In genomic region chr7:133019481-133020020, GRCm38 (mm10) we compare ENCODE assay signal across 13 mouse cellular contexts.
A peak's percentile ranks its signal among the peaks of the same experiment; 100 is the strongest.
DNase-seq lines count a peak whose midpoint lies in the region; ATAC-seq lines count a peak whose summit lies in the region.
"Had no signal": no experiment of that assay in that cellular context is flagged by ENCODE, and none has a peak within 500 bp of the region (broad histone marks: within the 10 kb centered on the region; RNA-seq: fewer than 3 reads in every experiment).

No protein-coding gene starts in this region.

- H3K27ac ChIP-seq in hindbrain, embryonic 13.5 days: 0 out of 2 replicates have a peak overlapping the region, but pooled peaks have one; percentile 20
- no peak overlapping the region for H3K27ac ChIP-seq in hindbrain, embryonic 12.5 days
- H3K27ac ChIP-seq in neural tube, embryonic 13.5 days (replicated peaks): 0 out of 2 replicates have a peak overlapping the region, but pooled peaks have one; percentile 18
- H3K27ac ChIP-seq in stomach, embryonic 16.5 days (ENCODE audit: low read length): 0 out of 2 replicates have a peak overlapping the region, but pooled peaks have one; percentile 44
- H3K27ac ChIP-seq: hindbrain, embryonic 14.5 days; liver, embryonic 12.5 days had no signal

- H3K36me3 ChIP-seq in hindbrain, embryonic 13.5 days: no peaks in the 10 kb centered on the region; the same call in 1 of the 2 replicates
- H3K36me3 ChIP-seq in hindbrain, embryonic 12.5 days: no peaks in the 10 kb centered on the region
- H3K36me3 ChIP-seq in neural tube, embryonic 13.5 days: no peaks in the 10 kb centered on the region
- H3K36me3 ChIP-seq in stomach, embryonic 16.5 days (ENCODE audit: control insufficient read depth, insufficient read depth, low read length): no peaks in the 10 kb centered on the region

- no peak overlapping the region for H3K4me3 ChIP-seq in hindbrain, embryonic 13.5 days
- H3K4me3 ChIP-seq in hindbrain, embryonic 12.5 days: no peak overlapping the region
- no peak overlapping the region for H3K4me3 ChIP-seq in neural tube, embryonic 13.5 days
- no peak overlapping the region for H3K4me3 ChIP-seq in stomach, embryonic 16.5 days (replicated peaks; ENCODE audit: low read length)
- H3K4me3 ChIP-seq: liver, embryonic 12.5 days had no signal

- peak; percentile 42 for DNase-seq in embryo, embryonic 10 days (ENCODE audit: low spot score)
- DNase-seq in embryo, embryonic 9.5 days (ENCODE audit: extremely low spot score): no peak
- no peak for DNase-seq in neural tube, embryonic 10.5 days (ENCODE audit: extremely low spot score, low spot score)
- DNase-seq in ovary, adult 18-20 months (ENCODE audit: low spot score): no peak
- DNase-seq: layer of hippocampus, postnatal 36 days; midbrain, embryonic 14.5 days; thymus, postnatal 4 days had no signal

- no peaks in the 10 kb centered on the region for H3K9me3 ChIP-seq in hindbrain, embryonic 13.5 days
- H3K9me3 ChIP-seq in hindbrain, embryonic 12.5 days (replicated peaks): no peaks in the 10 kb centered on the region
- H3K9me3 ChIP-seq in neural tube, embryonic 13.5 days: no peaks in the 10 kb centered on the region
- H3K9me3 ChIP-seq in stomach, embryonic 16.5 days (replicated peaks; ENCODE audit: control insufficient read depth, low read length): no peaks in the 10 kb centered on the region
- H3K9me3 ChIP-seq: liver, embryonic 12.5 days had no signal

- 37% methylated on average over 6 of the region's 6 CpGs for WGBS in hindbrain, embryonic 13.5 days
- WGBS in hindbrain, embryonic 12.5 days: 49% methylated on average over 6 of the region's 6 CpGs
- 40% methylated on average over 6 of the region's 6 CpGs for WGBS in neural tube, embryonic 13.5 days
- 25% methylated on average over 6 of the region's 6 CpGs for whole genome bisulfite sequencing in stomach, embryonic 16.5 days

- no peaks in the 10 kb centered on the region for H3K27me3 ChIP-seq in hindbrain, embryonic 13.5 days
- H3K27me3 ChIP-seq in hindbrain, embryonic 12.5 days: no peaks in the 10 kb centered on the region
- no peaks in the 10 kb centered on the region for H3K27me3 ChIP-seq in neural tube, embryonic 13.5 days
- H3K27me3 ChIP-seq in stomach, embryonic 16.5 days (ENCODE audit: control insufficient read depth, insufficient read depth, low read length): no peaks in the 10 kb centered on the region
- H3K27me3 ChIP-seq: liver, embryonic 12.5 days had no signal

- H3K4me2 ChIP-seq in hindbrain, embryonic 13.5 days: no peak overlapping the region
- no peak overlapping the region for H3K4me2 ChIP-seq in hindbrain, embryonic 12.5 days (replicated peaks)
- H3K4me2 ChIP-seq in neural tube, embryonic 13.5 days: no peak overlapping the region
- no peak overlapping the region for H3K4me2 ChIP-seq in stomach, embryonic 16.5 days (ENCODE audit: low read depth, low read length)
- H3K4me2 ChIP-seq: hindbrain, embryonic 14.5 days; liver, embryonic 12.5 days had no signal

- peaks cover 48% of the 10 kb centered on the region for H3K4me1 ChIP-seq in hindbrain, embryonic 13.5 days (replicated peaks)
- peaks cover 40% of the 10 kb centered on the region for H3K4me1 ChIP-seq in hindbrain, embryonic 12.5 days
- peaks cover 55% of the 10 kb centered on the region for H3K4me1 ChIP-seq in neural tube, embryonic 13.5 days (replicated peaks)
- H3K4me1 ChIP-seq in stomach, embryonic 16.5 days (ENCODE audit: control insufficient read depth, insufficient read depth, low read length): peaks cover 45% of the 10 kb centered on the region

- 0 out of 2 replicates have a peak, but pooled peaks have one; percentile 33 for ATAC-seq in hindbrain, embryonic 13.5 days (ENCODE audit: low FRiP score)
- no peak for ATAC-seq in hindbrain, embryonic 12.5 days (ENCODE audit: low FRiP score)
- no peak for ATAC-seq in neural tube, embryonic 13.5 days (ENCODE audit: low read depth)
- no peak for ATAC-seq in stomach, embryonic 16.5 days (ENCODE audit: insufficient read depth, low FRiP score)
- ATAC-seq: liver, embryonic 12.5 days had no signal

- H3K9ac ChIP-seq in hindbrain, embryonic 13.5 days: no peak overlapping the region
- H3K9ac ChIP-seq in hindbrain, embryonic 12.5 days: no peak overlapping the region
- no peak overlapping the region for H3K9ac ChIP-seq in neural tube, embryonic 13.5 days
- no peak overlapping the region for H3K9ac ChIP-seq in stomach, embryonic 16.5 days (ENCODE audit: low read length)
- H3K9ac ChIP-seq: hindbrain, embryonic 14.5 days; liver, embryonic 12.5 days had no signal
